In genomic region chr12:99335628-99336027, GRCm38 (mm10) we compare ENCODE assay signal across 11 mouse cellular contexts.
A peak's percentile ranks its signal among the peaks of the same experiment; 100 is the strongest.
DNase-seq lines count a peak whose midpoint lies in the region; ATAC-seq lines count a peak whose summit lies in the region.
"Had no signal": no experiment of that assay in that cellular context is flagged by ENCODE, and none has a peak within 500 bp of the region (broad histone marks: within the 10 kb centered on the region; RNA-seq: fewer than 3 reads in every experiment).

No protein-coding gene starts in this region.

- no peak overlapping the region for H3K4me2 ChIP-seq in embryonic facial prominence, embryonic 13.5 days
- no peak overlapping the region for H3K4me2 ChIP-seq in hindbrain, embryonic 14.5 days (replicated peaks)
- no peak overlapping the region for H3K4me2 ChIP-seq in hindbrain, embryonic 16.5 days (ENCODE audit: low read length)
- no peak overlapping the region for H3K4me2 ChIP-seq in neural tube, embryonic 15.5 days
- no peak overlapping the region for H3K4me2 ChIP-seq in forebrain, embryonic 14.5 days (ENCODE audit: low read length)
- H3K4me2 ChIP-seq: liver, embryonic 13.5 days had no signal

- no peaks in the 10 kb centered on the region for H3K27me3 ChIP-seq in embryonic facial prominence, embryonic 13.5 days
- no peaks in the 10 kb centered on the region for H3K27me3 ChIP-seq in embryonic facial prominence, embryonic 10.5 days (replicated peaks; ENCODE audit: low read depth, poor library complexity, severe bottlenecking)
- no peaks in the 10 kb centered on the region for H3K27me3 ChIP-seq in hindbrain, embryonic 14.5 days (ENCODE audit: control insufficient read depth, insufficient read depth, low read length)
- H3K27me3 ChIP-seq in hindbrain, embryonic 16.5 days (replicated peaks; ENCODE audit: control insufficient read depth, insufficient read depth, low read length) = no peaks in the 10 kb centered on the region
- H3K27me3 ChIP-seq in neural tube, embryonic 15.5 days (replicated peaks) = no peaks in the 10 kb centered on the region
- H3K27me3 ChIP-seq in forebrain, embryonic 14.5 days (replicated peaks; ENCODE audit: control insufficient read depth, insufficient read depth, low read length) = no peaks in the 10 kb centered on the region
- H3K27me3 ChIP-seq: embryonic facial prominence, embryonic 12.5 days; liver, embryonic 13.5 days had no signal

- no peak for ATAC-seq in embryonic facial prominence, embryonic 13.5 days (ENCODE audit: insufficient number of reproducible peaks, insufficient read depth, low FRiP score, low TSS enrichment, low read depth)
- ATAC-seq in hindbrain, embryonic 14.5 days (ENCODE audit: low FRiP score) = no peak
- no peak for ATAC-seq in hindbrain, embryonic 16.5 days
- no peak for ATAC-seq in neural tube, embryonic 15.5 days (ENCODE audit: low FRiP score)
- no peak for ATAC-seq in forebrain, embryonic 14.5 days

- no peak overlapping the region for H3K4me3 ChIP-seq in embryonic facial prominence, embryonic 13.5 days
- no peak overlapping the region for H3K4me3 ChIP-seq in embryonic facial prominence, embryonic 10.5 days
- no peak overlapping the region for H3K4me3 ChIP-seq in hindbrain, embryonic 14.5 days (replicated peaks; ENCODE audit: low read length)
- H3K4me3 ChIP-seq in hindbrain, embryonic 16.5 days (ENCODE audit: low read length) = no peak overlapping the region
- no peak overlapping the region for H3K4me3 ChIP-seq in neural tube, embryonic 15.5 days (replicated peaks)
- no peak overlapping the region for H3K4me3 ChIP-seq in forebrain, embryonic 14.5 days (ENCODE audit: low read depth, low read length)
- H3K4me3 ChIP-seq: embryonic facial prominence, embryonic 12.5 days; liver, embryonic 13.5 days had no signal

- H3K27ac ChIP-seq in embryonic facial prominence, embryonic 13.5 days = peak overlapping the region; percentile 44; the same call in 1 of the 2 replicates
- H3K27ac ChIP-seq in embryonic facial prominence, embryonic 10.5 days (replicated peaks) = no peak overlapping the region; the same call in 1 of the 2 replicates
- 0 out of 2 replicates have a peak overlapping the region, but pooled peaks have one; percentile 57 for H3K27ac ChIP-seq in hindbrain, embryonic 14.5 days
- H3K27ac ChIP-seq in hindbrain, embryonic 16.5 days (ENCODE audit: low read depth, low read length) = no peak overlapping the region
- H3K27ac ChIP-seq in neural tube, embryonic 15.5 days (replicated peaks) = peak overlapping the region; percentile 52; the same call in 1 of the 2 replicates
- peak overlapping the region; percentile 63; the same call in 1 of the 2 replicates for H3K27ac ChIP-seq in forebrain, embryonic 14.5 days (ENCODE audit: low read depth, low read length)
- H3K27ac ChIP-seq: liver, embryonic 13.5 days had no signal

- 73% methylated on average over 9 of the region's 9 CpGs for WGBS in embryonic facial prominence, embryonic 13.5 days
- WGBS in embryonic facial prominence, embryonic 10.5 days = 83% methylated on average over 9 of the region's 9 CpGs
- WGBS in hindbrain, embryonic 14.5 days = 89% methylated on average over 9 of the region's 9 CpGs
- WGBS in hindbrain, embryonic 16.5 days = 86% methylated on average over 9 of the region's 9 CpGs
- WGBS in neural tube, embryonic 15.5 days = 85% methylated on average over 9 of the region's 9 CpGs
- 88% methylated on average over 9 of the region's 9 CpGs for WGBS in forebrain, embryonic 14.5 days

- no peak for DNase-seq in embryonic facial prominence, embryonic 10.5 days (ENCODE audit: low spot score)
- DNase-seq in hindbrain, embryonic 14.5 days (ENCODE audit: low spot score) = no peak
- no peak for DNase-seq in neural tube, embryonic 10.5 days (ENCODE audit: extremely low spot score, low spot score)
- DNase-seq in forebrain, embryonic 14.5 days (ENCODE audit: low spot score) = no peak
- no peak for DNase-seq in left cerebral cortex, adult 8-10 months (ENCODE audit: low spot score in 2 of 2)
- DNase-seq: liver, embryonic 13.5 days; thymus, adult 18-20 months had no signal

- H3K9ac ChIP-seq in embryonic facial prominence, embryonic 13.5 days = no peak overlapping the region
- no peak overlapping the region for H3K9ac ChIP-seq in hindbrain, embryonic 14.5 days
- H3K9ac ChIP-seq in hindbrain, embryonic 16.5 days (ENCODE audit: low read depth, low read length) = no peak overlapping the region
- no peak overlapping the region for H3K9ac ChIP-seq in neural tube, embryonic 15.5 days (replicated peaks)
- no peak overlapping the region for H3K9ac ChIP-seq in forebrain, embryonic 14.5 days (ENCODE audit: low read length)
- H3K9ac ChIP-seq: embryonic facial prominence, embryonic 12.5 days; liver, embryonic 13.5 days had no signal

- no peaks in the 10 kb centered on the region for H3K9me3 ChIP-seq in embryonic facial prominence, embryonic 13.5 days
- H3K9me3 ChIP-seq in embryonic facial prominence, embryonic 10.5 days = no peaks in the 10 kb centered on the region
- no peaks in the 10 kb centered on the region for H3K9me3 ChIP-seq in hindbrain, embryonic 14.5 days (ENCODE audit: control insufficient read depth, low read length)
- no peaks in the 10 kb centered on the region for H3K9me3 ChIP-seq in hindbrain, embryonic 16.5 days (ENCODE audit: control insufficient read depth, low read length)
- H3K9me3 ChIP-seq in neural tube, embryonic 15.5 days (replicated peaks) = no peaks in the 10 kb centered on the region
- H3K9me3 ChIP-seq in forebrain, embryonic 14.5 days (replicated peaks; ENCODE audit: control insufficient read depth, low read length) = no peaks in the 10 kb centered on the region
- H3K9me3 ChIP-seq: embryonic facial prominence, embryonic 12.5 days; liver, embryonic 13.5 days had no signal

- peaks cover 79% of the 10 kb centered on the region for H3K4me1 ChIP-seq in embryonic facial prominence, embryonic 13.5 days
- peaks cover 75% of the 10 kb centered on the region for H3K4me1 ChIP-seq in embryonic facial prominence, embryonic 10.5 days
- peaks cover 79% of the 10 kb centered on the region for H3K4me1 ChIP-seq in hindbrain, embryonic 14.5 days (replicated peaks; ENCODE audit: control insufficient read depth, insufficient read depth, low read length)
- H3K4me1 ChIP-seq in hindbrain, embryonic 16.5 days (ENCODE audit: control insufficient read depth, insufficient read depth, low read depth, low read length) = peaks cover 62% of the 10 kb centered on the region
- H3K4me1 ChIP-seq in neural tube, embryonic 15.5 days = peaks cover 83% of the 10 kb centered on the region
- peaks cover 72% of the 10 kb centered on the region for H3K4me1 ChIP-seq in forebrain, embryonic 14.5 days (ENCODE audit: control insufficient read depth, insufficient read depth, low read length)

- peaks cover 16% of the 10 kb centered on the region for H3K36me3 ChIP-seq in embryonic facial prominence, embryonic 13.5 days
- H3K36me3 ChIP-seq in embryonic facial prominence, embryonic 10.5 days (replicated peaks) = peaks cover 18% of the 10 kb centered on the region
- no peaks in the 10 kb centered on the region for H3K36me3 ChIP-seq in hindbrain, embryonic 14.5 days (replicated peaks; ENCODE audit: control insufficient read depth, insufficient read depth)
- H3K36me3 ChIP-seq in hindbrain, embryonic 16.5 days (ENCODE audit: control insufficient read depth, insufficient read depth, low read length) = no peaks in the 10 kb centered on the region
- no peaks in the 10 kb centered on the region for H3K36me3 ChIP-seq in neural tube, embryonic 15.5 days
- 0 out of 2 replicates have a peak, but pooled peaks cover 3% of the 10 kb centered on the region for H3K36me3 ChIP-seq in forebrain, embryonic 14.5 days (ENCODE audit: control insufficient read depth, insufficient read depth, low read length)

Comparison
In these comparisons a context has a peak if more than half of its experiments do, and no peak if none do; other contexts are left out.
1. H3K27ac ChIP-seq: peak in embryonic facial prominence, embryonic 13.5 days (single experiment), hindbrain, embryonic 14.5 days (single experiment), neural tube, embryonic 15.5 days (single experiment) and forebrain, embryonic 14.5 days (single experiment); none in embryonic facial prominence, embryonic 10.5 days (single experiment) and hindbrain, embryonic 16.5 days (single experiment).